In the genomic region with DNA sequence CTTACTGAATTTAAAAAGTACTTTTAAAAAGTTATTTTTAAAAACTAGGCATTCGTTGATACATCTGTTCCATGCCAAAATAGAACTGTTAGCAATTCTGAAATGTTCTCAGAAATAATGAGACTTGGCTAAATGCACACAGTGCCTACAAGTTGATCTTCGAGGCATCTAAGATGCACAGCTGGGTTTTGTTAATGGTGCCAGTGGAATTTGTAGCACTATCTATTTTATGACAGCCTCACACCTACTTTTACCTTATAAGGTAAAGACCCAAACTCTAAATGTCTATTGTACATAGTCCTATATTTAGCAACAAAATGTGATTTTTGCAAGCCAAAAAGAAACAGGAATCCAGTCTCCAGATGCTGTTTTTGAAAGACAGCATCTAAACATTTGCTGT, we compare ENCODE assay signal across 20 mouse cellular contexts. TPM values are rescaled to one million over a fixed set of nuclear protein-coding genes. Genes with fewer than 3 reads are reported as not detected.
"Had no signal": no experiment of that assay in that cellular context is flagged by ENCODE, and none has a peak within 500 bp of the region (broad histone marks: within the 10 kb centered on the region; RNA-seq: fewer than 3 reads in every experiment).

No protein-coding gene starts in this region.

- DNase-seq: kidney, adult 18-20 months; kidney, adult 9 months; kidney, postnatal 14 days; kidney, postnatal 4 days; layer of hippocampus, postnatal 36 days; liver, embryonic 13.5 days; lung, postnatal 36 days; retina, postnatal 1 day; thymus, adult 2 months; thymus, postnatal 14 days; thymus, postnatal 4 days had no signal

- H3K4me1 ChIP-seq: liver, embryonic 13.5 days; megakaryocyte, embryonic 14.5 days; midbrain, embryonic 10.5 days; midbrain, embryonic 15.5 days; neural tube, embryonic 12.5 days; neural tube, embryonic 15.5 days had no signal

- H3K4me3 ChIP-seq: layer of hippocampus, adult 2 months; left cerebral cortex, adult 2 months; liver, embryonic 13.5 days; megakaryocyte, embryonic 14.5 days; midbrain, embryonic 10.5 days; midbrain, embryonic 15.5 days; neural tube, embryonic 12.5 days; neural tube, embryonic 15.5 days had no signal

- ATAC-seq: inflammation-experienced regulatory T-cells, adult 6 months; intestine, embryonic 16.5 days; midbrain, embryonic 15.5 days had no signal

- H3K9ac ChIP-seq: liver, embryonic 13.5 days; midbrain, embryonic 15.5 days; neural tube, embryonic 12.5 days; neural tube, embryonic 15.5 days had no signal

- H3K36me3 ChIP-seq: liver, embryonic 13.5 days; midbrain, embryonic 10.5 days; midbrain, embryonic 15.5 days; neural tube, embryonic 12.5 days; neural tube, embryonic 15.5 days had no signal

- H3K27ac ChIP-seq: layer of hippocampus, adult 2 months; left cerebral cortex, adult 2 months; liver, embryonic 13.5 days; midbrain, embryonic 10.5 days; midbrain, embryonic 15.5 days; neural tube, embryonic 12.5 days; neural tube, embryonic 15.5 days had no signal

- H3K27me3 ChIP-seq: liver, embryonic 13.5 days; megakaryocyte, embryonic 14.5 days; midbrain, embryonic 15.5 days; neural tube, embryonic 12.5 days; neural tube, embryonic 15.5 days had no signal

- H3K9me3 ChIP-seq: liver, embryonic 13.5 days; megakaryocyte, embryonic 14.5 days; midbrain, embryonic 10.5 days; midbrain, embryonic 15.5 days; neural tube, embryonic 12.5 days; neural tube, embryonic 15.5 days had no signal

- H3K4me2 ChIP-seq: liver, embryonic 13.5 days; midbrain, embryonic 15.5 days; neural tube, embryonic 12.5 days; neural tube, embryonic 15.5 days had no signal

RNA-seq across cellular contexts. Expression of gene Ednrb, which starts 21.0 kb away (rescaled TPM):
- polyA plus RNA-seq: inflammation-experienced regulatory T-cells, adult 6 months had no signal
